Mouse (Mus musculus) ES-E14 (cell line): Measurements from ENCODE around the gene Pwwp2b. TPM values are rescaled to one million over a fixed set of nuclear protein-coding genes. Genes with fewer than 3 reads are reported as not detected.

Experiments used
- DNase-seq: peaks from one replicate; pipeline ENCODE4 v3.0.0-alpha.2; 2013; ENCODE audit warnings: low read depth, low spot score
- H3K27ac ChIP-seq: 2 replicates; pipeline ENCODE4 v1.5.1; 2012; ENCODE audit warnings: low read depth, mild to moderate bottlenecking, low read length, moderate library complexity, mixed read lengths; ENCODE audit not compliant: poor library complexity, insufficient read depth, severe bottlenecking
- H3K36me3 ChIP-seq: 2 replicates; pipeline ENCODE4 v1.6.1; 2012; ENCODE audit warnings: mild to moderate bottlenecking, low read length, moderate library complexity, mixed read lengths; ENCODE audit not compliant: control insufficient read depth, poor library complexity, insufficient read depth, severe bottlenecking
- H3K4me1 ChIP-seq, 2 experiments: fragments of 150-350 bp in 1 of 2; sonication (generic) in 1 of 2; 2 replicates each; pipeline ENCODE4 v1.6.1; 2012; ENCODE audit warnings: low read length in 2 of 2, mild to moderate bottlenecking in 1 of 2, mixed read lengths in 1 of 2; ENCODE audit not compliant: control insufficient read depth in 2 of 2, insufficient read depth in 2 of 2, poor library complexity in 1 of 2
- H3K4me3 ChIP-seq, 2 experiments: fragments of 150-350 bp in 1 of 2; sonication (generic) in 1 of 2; 2 replicates each; pipeline ENCODE4 v1.5.1; 2012; ENCODE audit warnings: low read length in 2 of 2, low read depth in 1 of 2, mild to moderate bottlenecking in 1 of 2, mixed read lengths in 1 of 2; ENCODE audit not compliant: insufficient read depth in 1 of 2, poor library complexity in 1 of 2, severe bottlenecking in 1 of 2
- H3K9ac ChIP-seq: 2 replicates; pipeline ENCODE4 v1.6.1; 2012; ENCODE audit warnings: low read depth, mild to moderate bottlenecking, low read length, mixed read lengths; ENCODE audit not compliant: poor library complexity, insufficient read depth, severe bottlenecking
- H3K9me3 ChIP-seq: fragments of 150-350 bp; sonication (generic); 2 replicates; pipeline ENCODE4 v1.6.1; 2012; ENCODE audit warnings: low read depth, mild to moderate bottlenecking, low read length; ENCODE audit not compliant: control insufficient read depth, insufficient read depth
- CHD2 ChIP-seq: IDR thresholded peaks from 2 replicates; pipeline ENCODE4 v1.6.1; 2014; ENCODE audit warnings: mild to moderate bottlenecking, low read depth, low read length, inconsistent platforms
- HCFC1 ChIP-seq: IDR thresholded peaks from 2 replicates; pipeline ENCODE4 v1.6.1; 2012; ENCODE audit warnings: low read length, inconsistent platforms, borderline replicate concordance; ENCODE audit not compliant: insufficient read depth
- MAFK ChIP-seq: IDR thresholded peaks from 2 replicates; pipeline ENCODE4 v1.6.1; 2014; ENCODE audit warnings: mild to moderate bottlenecking, low read depth, low read length, inconsistent platforms; ENCODE audit not compliant: insufficient read depth
- ZC3H11A ChIP-seq: IDR thresholded peaks from 2 replicates; pipeline ENCODE4 v1.6.1; 2012; ENCODE audit warnings: low read depth, mild to moderate bottlenecking, inconsistent platforms, low read length, borderline replicate concordance
- ZNF384 ChIP-seq: IDR thresholded peaks from 2 replicates; pipeline ENCODE4 v1.6.1; 2012; ENCODE audit warnings: low read depth, low read length, inconsistent platforms
- in situ Hi-C, 2 experiments: fragments of 600-800 bp; cut with MboI; formaldehyde crosslinking; loops; one replicate each; pipeline ENCODE4 v1.15.1; 2025; ENCODE audit warnings: low sequenced_read_pairs in 2 of 2, inconsistent platforms in 1 of 2; ENCODE audit not compliant: unreplicated experiment in 2 of 2
- total RNA-seq: library from RNA; depleted of rRNA; stranded (reverse); fragments of 300-350 nt; gene quantifications from 2 replicates; pipeline ENCODE4 v1.2.3, GENCODE M21; 2012

Pwwp2b gene
- total RNA-seq, 1 experiment, result 7.1 TPM

DNA sequence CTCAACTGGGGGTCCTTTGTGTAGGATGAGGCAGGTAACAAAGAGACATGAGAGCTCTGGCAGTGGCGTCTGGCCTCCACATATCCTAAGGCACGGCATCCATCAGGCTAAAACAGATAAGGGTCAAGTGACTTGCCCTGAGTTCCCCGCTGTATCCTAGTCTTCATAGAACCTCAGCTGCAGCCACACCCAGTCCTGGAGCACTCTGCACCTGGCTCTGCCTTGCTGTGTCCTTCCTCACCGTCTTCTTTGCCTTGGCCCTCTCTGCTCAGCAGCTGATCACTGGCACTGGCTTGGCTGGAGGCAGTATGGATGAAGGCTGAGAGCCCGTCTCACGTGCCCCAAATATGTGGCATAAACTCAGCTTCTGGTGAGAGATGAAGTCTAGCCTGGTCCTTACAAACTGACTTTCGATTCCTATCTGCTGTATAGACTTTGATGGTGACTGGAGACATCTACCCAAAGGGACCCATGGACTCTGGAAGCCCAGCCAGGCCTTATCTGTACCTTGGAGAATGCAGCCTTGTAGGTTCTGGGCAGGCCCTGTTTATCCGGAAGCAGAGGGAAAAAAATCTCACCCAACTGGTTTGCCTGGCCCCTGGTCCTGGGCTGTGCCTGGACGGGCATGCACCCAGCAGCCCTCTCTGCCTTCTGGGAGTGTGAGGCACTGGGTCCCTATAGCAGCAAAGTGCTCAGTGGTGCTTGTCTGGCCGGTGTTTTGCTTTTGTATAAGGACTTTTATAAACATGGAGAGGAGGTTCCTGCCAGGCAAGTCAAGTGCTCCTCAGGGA is 9.7 kb downstream of the Pwwp2b start:
- H3K36me3 ChIP-seq, result peaks cover 20% of the 10 kb centered on the region
- H3K4me3 ChIP-seq, result no peak overlapping the region
- H3K27ac ChIP-seq, result no peak overlapping the region
- TF ChIP-seq ZNF384 (no peak), ZC3H11A (no peak), MAFK (no peak), CHD2 (no peak), HCFC1 (no peak)
- in situ Hi-C loops, result no loop called here
- no peak for DNase-seq
- no peaks in the 10 kb centered on the region for H3K9me3 ChIP-seq
- H3K4me1 ChIP-seq, result peaks cover 0 to 29% of the 10 kb centered on the region in 2 experiments; a peak in 2 of 4 replicates
- no peak overlapping the region for H3K9ac ChIP-seq

GRCm38 (mm10) chr7:139264337-139264736 is 16.1 kb downstream of the Pwwp2b start:
- Histone ChIP-seq H3K9ac (no peak overlapping the region), H3K36me3 (peaks cover 9% of the 10 kb centered on the region; the same call in 1 of the 2 replicates), H3K9me3 (no peaks in the 10 kb centered on the region), H3K4me1 (peaks cover 0 to 5% of the 10 kb centered on the region in 2 experiments; a peak in 1 of 4 replicates), H3K27ac (no peak overlapping the region), H3K4me3 (no peak overlapping the region)
- no peak for TF ChIP-seq MAFK
- no peak for TF ChIP-seq ZC3H11A
- no peak for TF ChIP-seq CHD2
- TF ChIP-seq ZNF384, result peak; percentile 25; the same call in 1 of the 2 replicates
- TF ChIP-seq HCFC1, result no peak
- in situ Hi-C loops, result no loop called here
- no peak for DNase-seq

DNA sequence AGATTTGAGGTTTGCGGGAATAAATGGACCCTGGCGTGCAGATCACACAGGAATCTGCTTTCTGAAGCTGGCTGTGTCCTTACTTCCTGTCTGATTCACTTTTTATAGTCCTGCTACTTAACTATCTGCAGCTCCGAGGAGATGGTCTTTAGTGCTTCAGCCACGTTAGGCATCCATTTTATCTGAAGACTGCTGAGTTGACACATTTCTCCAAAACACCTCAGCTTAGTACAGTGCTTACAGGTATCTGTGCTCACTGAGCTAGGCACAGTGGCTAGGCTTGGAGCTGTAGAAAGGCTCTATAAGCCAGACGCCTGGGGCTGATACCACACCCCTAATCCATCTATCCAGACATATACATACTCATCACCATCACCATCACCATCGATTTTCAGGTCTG is 17.4 kb downstream of the Pwwp2b start:
- no peak overlapping the region for H3K4me3 ChIP-seq
- no peak overlapping the region for H3K9ac ChIP-seq
- peaks cover 0 to 5% of the 10 kb centered on the region in 2 experiments; a peak in 1 of 4 replicates for H3K4me1 ChIP-seq
- no peaks in the 10 kb centered on the region for H3K9me3 ChIP-seq
- no peak overlapping the region for H3K27ac ChIP-seq
- peaks cover 9% of the 10 kb centered on the region; the same call in 1 of the 2 replicates for H3K36me3 ChIP-seq
- peak; percentile 85 for TF ChIP-seq MAFK
- no peak for TF ChIP-seq ZNF384
- DNase-seq, result no peak
- in situ Hi-C loops, result no loop called here

GRCm38 (mm10) chr7:139266431-139266830 is 18.1 kb downstream of the Pwwp2b start:
- H3K4me3 ChIP-seq, result no peak overlapping the region
- TF ChIP-seq ZNF384, result no peak
- no peak for TF ChIP-seq MAFK
- TF ChIP-seq HCFC1, result no peak
- no peak for TF ChIP-seq CHD2
- no peak for TF ChIP-seq ZC3H11A
- H3K36me3 ChIP-seq, result peaks cover 9% of the 10 kb centered on the region; the same call in 1 of the 2 replicates
- no peak overlapping the region for H3K27ac ChIP-seq
- H3K9ac ChIP-seq, result no peak overlapping the region
- H3K9me3 ChIP-seq, result no peaks in the 10 kb centered on the region
- H3K4me1 ChIP-seq, result peaks cover 0 to 5% of the 10 kb centered on the region in 2 experiments; a peak in 1 of 4 replicates
- DNase-seq, result no peak
- in situ Hi-C loops, result no loop called here
